Mouse (Mus musculus) urinary bladder, adult 18-20 months (tissue): ENCODE data around the gene Mthfsd.
"Not testable (repeated sequence)": the region's sequence is repeated elsewhere in the genome, so short reads cannot be mapped to it uniquely, and the experiment has no call there.

Source experiments
- DNase-seq, 2 experiments: peaks; one replicate each; pipeline ENCODE4 v3.0.0; 2022; ENCODE audit warnings: low spot score in 2 of 2, mixed read lengths in 2 of 2

Mthfsd gene

DNA sequence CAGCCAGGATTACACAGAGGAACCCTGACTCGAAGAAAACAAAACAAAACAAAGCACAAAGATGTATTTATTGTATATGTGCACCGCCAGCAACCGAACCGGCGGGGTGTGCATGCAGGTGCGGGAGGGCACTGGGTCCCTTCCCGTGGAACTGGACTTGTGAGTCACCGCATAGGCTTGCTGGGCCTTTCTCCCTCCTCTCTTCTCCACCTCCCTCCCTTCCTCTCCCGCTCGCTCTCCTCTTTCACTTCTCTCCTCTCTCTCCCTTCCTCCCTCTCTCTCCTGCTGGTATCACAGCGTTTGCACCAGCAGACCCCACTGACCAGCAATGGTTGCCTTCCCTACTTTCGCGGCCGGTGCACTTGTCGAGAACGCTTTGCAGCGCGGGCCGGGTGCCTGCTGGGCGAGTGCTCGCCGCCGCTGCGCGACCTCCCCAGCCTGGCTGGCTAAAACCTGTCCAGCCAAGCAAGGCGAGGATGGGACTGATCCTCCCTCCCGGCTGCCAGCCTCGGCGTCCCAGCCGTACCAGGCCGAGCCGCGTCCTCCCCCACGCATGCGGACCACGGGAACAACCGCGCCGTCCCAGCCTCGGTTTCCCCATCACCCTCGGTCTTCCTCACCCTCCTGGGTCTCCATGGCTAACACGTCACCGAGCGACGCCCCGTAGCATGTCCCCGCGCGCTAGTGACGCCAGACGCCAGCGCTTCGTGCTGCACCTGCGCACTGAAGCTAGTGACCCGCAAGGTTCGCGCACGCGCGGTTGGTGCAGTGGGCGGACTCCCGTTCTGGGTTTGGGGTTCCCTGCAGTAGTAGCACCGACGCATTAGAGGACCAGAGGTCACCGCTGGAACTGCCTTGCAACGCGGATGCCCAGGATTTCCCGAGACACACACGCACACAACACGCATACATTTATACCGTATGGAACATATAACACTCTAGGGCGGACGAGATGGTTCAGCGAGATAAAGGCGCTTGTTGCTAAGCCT is at the start of gene Mthfsd:
Gene Mthfsd (minus strand): TSS at position 725 of the 989 bp plus-strand sequence.
- DNase-seq: peak; percentile 97 to 99

DNA sequence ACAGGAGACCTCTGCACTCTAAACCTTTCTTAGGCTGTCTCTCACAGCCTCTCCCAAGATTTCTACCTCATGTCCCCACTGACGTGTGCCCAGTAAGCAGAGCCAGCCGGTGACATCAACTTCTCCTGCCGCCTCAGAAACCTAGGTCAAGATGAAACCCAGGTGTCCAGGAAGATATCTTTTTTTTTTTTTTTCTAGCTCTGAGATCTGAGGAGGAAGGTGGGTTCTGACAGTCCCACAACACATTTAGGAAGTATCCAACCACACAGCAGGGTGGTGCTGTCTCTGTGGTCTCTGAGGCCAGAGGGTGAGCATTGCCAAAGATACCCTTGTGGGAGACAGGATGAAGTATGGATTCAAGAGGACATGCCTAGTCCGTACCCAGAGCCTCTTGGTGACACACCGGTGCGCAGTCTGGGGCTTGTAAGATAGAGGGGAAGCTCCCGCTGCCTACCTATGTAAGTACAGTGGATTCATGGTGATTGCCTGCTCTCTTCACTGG is 48.8 kb upstream of the Mthfsd start:
- no peak for DNase-seq

DNA sequence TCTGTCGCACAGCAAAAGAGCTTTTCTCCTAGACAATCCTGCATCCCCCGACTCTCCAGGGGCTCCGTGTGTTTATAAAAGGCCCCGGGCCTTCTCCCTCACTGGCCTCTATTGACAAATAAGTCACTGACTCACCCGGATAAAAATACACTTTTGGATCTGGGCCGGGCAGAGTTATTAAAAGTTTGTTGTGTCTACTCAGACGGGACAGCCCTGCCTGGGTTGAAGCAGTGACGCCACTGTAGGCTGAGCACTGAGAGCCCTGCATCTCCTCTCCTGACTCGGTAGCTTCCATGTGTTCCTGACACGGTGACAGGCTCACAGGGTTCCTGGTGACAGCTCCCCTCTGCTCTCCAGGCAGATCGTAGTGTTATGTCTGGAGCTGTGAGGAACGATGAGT is 44.2 kb upstream of the Mthfsd start:
- no peak for DNase-seq

DNA sequence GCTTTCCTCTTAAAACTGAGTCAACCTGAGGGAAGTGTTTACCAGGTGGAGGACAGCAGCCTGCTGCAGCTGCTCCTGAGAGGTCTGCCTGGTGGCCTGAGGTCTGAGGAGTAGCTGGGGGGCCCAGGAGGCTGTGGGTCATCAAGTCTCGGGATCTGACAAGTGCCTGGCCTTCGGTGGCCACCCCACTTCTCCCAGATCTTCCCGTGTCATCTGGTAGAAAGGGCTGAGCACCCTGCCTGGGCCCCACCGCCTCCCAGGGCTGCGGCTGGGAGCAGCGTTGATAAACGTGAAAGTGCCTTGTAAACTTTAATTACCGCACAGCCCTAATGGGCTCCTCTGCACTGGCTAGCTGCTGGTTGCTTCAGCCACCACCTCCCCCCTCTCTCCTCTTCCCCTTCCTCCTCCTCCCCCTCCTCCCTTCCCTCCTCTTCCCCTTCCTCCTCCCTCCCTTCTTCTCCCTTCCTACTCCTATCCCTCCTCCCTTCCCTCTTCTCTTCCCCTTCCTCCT is 40.4 kb upstream of the Mthfsd start:
- no peak for DNase-seq

DNA sequence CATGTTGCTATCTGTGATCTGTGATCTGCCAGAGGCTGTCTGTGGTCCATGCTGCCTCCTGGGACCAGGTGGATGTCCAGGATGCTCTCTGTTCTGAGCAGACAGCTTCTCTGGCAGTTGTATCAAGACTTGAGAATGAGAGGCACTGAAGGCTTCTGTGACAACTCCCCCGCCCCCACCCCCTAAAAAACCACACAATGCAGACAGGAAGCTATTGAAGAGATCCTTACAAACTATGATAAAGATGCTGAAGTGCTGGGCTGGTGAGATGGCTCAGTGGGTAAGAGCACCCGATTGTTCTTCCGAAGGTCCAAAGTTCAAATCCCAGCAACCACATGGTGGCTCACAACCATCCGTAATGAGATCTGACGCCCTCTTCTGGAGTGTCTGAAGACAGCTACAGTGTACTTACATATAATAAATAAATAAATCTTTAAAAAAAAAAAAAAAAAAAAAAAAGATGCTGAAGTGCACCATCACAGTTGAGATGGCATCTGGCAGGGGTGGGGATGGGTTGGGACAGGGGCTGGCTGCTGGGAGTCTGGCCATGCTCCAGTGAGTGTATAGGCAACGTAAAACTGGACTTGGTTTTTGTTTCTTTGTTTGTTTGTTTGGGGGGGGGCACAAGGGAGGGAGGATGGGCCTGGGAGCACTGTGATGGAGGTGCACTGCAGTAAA is 37.4 kb upstream of the Mthfsd start:
- not testable (repeated sequence) for DNase-seq

DNA sequence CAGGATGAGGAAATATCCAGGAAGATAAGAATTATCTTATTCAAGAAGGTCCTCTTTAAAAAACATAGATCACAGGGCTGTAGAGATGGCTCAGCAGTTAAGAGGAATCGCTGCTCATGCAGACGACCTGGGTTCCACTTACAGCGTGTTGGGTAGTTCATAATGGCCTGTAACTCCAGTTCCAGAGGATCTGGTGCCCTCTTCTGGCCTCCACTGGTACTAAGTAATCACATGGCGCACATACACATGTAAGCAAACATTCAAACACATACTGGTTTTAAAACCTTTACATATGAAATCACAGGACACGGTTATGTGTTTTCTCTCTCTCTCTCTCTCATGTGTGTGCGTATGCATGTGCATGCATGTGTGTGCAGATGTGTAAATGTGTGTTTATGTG is 28.7 kb upstream of the Mthfsd start:
- no peak for DNase-seq

DNA sequence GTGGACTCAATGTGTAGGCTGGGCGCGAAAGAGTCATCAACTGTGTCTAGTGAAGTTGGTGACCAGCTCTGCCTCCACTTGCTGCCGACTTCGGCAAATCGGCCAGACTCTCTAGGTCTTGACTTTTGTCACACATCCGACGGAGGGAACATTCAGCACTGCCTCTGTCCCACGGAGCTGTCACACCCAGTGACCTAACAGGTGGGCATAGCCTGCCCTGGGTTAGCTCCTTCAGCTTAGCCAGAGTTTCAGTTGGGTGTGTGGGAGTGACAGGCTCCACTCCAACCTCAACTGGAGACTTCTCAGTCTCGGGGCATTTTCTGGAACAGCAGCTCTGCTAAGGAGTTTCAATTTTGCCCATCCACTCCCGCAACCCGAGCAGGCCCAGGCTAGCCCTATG is 26.3 kb upstream of the Mthfsd start:
- DNase-seq: no peak

DNA sequence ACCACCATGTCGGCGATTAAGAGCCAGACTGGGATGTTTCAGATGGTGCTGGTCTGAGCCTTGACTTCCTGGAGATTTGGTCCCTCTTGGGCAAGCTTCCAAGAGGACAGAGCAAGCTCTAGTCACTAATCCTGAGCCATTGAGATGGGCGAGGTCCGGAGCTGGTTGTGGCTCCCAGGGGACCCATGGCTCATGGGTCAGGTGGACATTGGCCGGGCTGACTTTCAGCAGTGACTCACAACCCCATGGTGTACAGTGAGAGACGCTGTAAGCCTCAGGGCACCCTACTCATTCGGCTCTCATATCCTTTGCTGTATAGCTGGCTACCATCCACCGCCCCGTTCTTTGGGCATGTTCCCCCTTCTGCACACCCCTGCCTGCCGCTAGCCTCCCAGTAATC is 25.9 kb upstream of the Mthfsd start:
- DNase-seq: no peak

DNA sequence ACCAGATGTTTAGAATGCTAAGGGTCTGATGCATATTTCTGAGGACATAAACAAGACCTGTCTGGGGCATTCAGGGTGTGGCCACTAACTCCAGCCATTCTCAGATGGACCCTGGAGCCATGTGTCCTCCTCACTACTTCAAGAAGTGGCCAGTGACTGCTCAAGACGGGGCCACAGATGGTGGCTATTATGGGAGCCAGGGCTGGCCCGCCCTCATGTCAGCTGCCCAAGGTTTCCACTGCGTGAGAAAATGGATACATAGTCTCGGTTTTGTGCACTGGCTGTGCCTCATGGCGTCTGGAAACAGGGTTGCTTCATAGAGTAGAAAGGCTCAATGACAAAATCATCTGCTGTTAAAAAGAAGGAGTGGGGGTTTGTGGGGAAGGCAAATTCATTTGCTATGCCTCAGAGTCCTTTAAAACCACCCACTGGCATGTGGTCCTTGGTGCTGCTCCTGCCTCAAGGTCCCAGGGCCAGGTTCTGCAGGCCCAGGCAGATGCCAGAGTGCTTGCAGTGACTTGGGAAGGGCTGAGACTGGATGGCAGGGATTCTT is 24.8 kb upstream of the Mthfsd start:
- no peak for DNase-seq

DNA sequence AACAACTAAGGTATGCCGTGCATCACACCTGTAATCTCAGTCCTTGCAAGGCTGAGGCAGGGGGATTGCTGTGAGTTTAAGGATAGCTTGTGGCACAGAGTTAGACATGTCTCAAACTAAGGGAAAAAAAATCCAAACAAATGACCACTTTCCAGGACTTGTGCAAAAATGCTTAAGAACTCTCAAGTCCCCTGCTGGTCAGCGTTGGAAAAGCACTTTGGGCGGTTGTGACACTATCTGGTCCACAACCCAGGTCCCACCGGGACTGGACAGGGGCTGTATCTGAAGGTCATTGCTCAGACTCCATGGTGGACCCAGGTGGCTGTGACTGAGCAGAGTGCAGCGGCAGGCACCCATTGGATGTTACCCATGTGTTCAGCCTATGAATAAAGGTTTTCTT is 22.3 kb upstream of the Mthfsd start:
- DNase-seq: no peak

DNA sequence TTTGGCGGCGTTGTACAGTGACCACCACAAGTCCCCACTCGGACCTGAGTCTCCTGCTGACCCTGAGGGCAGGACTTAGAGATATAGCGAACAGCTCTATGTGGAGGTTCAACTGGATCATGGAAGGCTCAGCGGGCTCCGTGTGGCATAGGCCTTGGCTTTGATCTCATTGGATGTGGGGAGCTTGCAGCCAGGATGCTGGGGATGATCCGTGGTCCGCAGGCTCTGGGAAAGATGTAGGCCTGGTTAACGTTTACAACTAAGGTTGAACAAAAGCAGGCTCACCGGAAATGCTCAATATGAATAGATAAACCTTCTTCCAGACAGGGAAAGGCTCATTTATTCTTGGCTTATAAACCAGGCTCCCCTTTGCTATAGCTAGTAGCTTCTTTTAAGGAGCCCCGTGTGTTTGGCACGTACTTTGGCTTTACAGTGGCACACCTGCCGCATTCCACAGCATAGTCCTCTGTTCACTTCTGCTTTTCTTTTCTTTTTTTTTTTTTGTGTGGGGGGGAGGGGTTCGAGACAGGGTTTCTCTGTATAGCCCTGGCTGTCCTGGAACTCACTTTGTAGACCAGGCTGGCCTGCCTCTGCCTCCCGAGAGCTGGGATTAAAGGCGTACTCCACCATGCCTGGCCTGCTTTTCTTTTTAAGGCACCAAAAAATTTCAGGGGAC is 21.2 kb upstream of the Mthfsd start:
- DNase-seq: no peak

DNA sequence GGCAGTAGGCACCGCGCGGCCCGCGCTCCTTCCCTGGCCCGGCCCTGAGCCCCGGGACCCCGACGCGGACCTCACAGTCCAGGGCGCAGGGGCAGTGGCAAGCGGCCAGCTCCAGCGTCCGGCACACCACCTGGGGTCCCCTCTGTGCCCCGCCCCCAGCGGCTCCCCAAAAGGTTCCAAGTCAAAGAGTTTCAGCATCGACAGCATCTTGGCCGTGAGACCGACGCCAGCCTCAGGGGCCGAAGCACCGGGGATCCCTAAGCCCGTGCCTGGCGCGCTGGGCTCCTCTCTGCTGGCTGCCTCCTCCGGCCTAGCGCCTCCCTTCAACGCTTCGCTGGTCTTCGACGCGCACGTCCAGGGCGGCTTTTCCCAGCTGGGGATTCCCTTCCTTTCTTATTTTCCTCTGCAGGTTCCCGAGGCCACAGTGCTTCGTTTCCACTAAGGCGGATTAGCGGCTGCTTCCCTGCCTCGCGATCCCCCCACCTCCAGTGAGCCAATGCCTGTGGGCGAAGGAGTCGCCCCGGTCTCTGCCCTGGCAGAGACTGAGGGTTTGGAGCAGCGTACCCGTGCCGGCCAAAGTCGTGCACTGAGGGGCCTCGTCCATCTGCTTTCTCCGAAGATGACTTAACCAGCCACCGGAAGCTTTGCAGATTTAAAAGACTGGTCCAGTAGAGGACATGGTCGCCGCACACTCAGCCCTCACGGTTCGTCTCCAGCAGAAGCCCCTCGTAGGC is 20.5 kb upstream of the Mthfsd start:
- no peak for DNase-seq

DNA sequence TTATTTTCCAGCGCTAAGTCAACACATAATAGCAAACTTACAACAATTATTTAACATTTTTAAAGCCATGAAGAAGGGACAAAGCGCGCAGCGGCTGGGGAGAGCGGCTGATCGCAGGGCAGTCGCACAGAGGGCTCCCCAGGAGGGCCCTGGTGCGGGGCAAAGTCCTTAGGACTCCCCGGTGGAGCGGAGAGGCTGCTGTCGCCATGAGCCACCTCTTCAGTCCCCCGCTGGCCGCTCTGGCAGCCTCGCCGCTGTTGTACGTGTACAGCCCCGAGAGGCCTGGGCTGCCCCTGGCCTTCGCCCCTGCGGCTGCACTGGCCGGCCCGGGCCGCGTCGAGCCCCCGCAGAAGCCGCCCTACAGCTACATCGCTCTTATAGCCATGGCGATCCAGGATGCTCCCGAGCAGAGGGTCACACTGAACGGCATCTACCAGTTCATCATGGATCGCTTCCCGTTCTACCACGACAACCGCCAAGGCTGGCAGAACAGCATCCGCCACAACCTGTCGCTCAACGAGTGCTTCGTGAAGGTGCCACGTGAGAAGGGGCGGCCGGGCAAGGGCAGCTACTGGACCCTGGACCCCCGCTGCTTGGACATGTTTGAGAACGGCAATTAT is 19.7 kb upstream of the Mthfsd start, which contains the start of gene Foxl1:
Gene Foxl1 (plus strand): TSS at position 185 of the 620 bp plus-strand sequence.
- no peak for DNase-seq

DNA sequence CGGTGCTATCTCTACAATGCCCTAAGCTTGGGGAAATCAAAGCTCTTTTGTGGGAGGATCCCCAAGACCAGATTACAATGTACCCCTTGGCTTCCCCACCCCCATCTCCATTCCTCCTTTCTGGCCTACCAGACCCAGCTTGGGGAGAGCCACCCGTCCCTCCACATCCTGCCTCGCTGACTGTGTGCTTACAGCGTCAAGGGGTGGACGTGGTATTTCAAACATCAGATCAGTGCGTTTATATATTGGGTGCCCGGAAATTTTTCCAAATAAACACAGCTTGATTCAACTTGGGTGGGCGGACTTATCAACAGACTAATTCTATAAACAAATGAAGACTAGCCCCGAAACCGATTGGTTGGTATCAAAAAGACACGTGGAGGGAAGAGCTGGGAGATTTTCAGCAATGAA is 19.1 kb upstream of the Mthfsd start:
- no peak for DNase-seq

DNA sequence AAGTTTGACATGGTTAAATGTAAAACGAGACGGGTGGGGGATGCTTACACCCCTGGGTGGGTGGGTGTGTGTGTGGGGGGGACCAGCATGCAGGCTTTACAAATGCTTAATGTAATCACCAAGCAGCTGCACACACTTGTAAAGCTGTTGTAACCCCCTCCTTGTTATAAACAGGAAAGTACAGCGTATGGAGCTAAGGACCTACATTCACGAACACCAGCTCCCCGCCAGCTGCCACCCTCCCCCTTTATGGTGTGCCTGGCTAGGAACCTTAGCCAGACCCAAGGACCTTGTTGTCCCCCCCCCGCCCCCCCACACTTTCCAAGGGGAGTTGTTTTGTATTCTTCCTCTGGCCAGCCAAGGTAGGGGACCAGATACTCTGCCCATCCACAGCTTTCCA is 18.5 kb upstream of the Mthfsd start:
- no peak for DNase-seq

DNA sequence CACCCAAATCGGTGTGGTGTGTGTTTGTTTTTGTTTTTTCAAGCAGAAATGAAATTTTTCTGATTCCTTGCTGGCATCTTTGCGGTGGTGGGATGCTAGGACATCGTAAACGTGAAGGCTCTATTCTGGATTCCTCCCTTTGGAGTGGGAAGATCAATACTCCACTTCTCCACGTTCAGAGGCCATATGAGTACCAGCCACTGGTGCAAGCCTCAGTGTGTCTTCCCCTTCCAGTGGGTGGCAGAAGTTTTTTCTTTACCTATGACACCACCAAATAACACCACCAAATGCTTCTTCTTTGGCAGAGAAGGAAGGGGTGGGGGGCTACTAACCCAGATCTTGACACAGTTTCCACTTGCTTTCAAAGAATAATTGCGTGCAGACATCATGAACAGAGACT is 18.0 kb upstream of the Mthfsd start:
- no peak for DNase-seq

DNA sequence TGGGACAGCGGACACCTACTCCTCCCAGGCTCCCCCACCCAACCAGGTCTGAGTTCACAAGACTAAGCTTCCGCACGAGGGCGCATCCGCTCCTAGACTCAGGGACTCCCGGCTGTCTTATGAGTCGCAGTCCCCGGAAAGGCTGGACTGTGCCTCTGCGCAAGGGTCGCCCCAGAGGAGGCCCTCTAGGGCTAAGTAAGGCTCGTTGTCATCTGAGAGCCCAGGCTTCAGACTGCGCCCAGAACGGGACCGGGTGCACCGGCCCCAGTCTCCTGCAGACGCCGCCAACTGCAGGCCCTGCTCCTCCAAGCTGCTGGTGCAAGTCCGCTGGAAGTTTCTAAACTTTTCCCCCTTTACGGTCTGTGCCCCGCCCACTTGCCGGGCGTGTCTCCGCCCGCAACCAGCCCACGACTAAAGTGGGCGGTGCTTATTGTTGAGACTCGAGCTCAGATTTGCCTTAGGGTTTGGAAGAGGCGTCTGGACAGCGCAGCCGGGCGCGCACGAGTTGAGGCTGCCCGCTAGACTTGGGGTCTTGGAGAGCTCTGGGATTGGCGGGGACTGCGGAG is 17.2 kb upstream of the Mthfsd start:
- peak; percentile 70 for DNase-seq

DNA sequence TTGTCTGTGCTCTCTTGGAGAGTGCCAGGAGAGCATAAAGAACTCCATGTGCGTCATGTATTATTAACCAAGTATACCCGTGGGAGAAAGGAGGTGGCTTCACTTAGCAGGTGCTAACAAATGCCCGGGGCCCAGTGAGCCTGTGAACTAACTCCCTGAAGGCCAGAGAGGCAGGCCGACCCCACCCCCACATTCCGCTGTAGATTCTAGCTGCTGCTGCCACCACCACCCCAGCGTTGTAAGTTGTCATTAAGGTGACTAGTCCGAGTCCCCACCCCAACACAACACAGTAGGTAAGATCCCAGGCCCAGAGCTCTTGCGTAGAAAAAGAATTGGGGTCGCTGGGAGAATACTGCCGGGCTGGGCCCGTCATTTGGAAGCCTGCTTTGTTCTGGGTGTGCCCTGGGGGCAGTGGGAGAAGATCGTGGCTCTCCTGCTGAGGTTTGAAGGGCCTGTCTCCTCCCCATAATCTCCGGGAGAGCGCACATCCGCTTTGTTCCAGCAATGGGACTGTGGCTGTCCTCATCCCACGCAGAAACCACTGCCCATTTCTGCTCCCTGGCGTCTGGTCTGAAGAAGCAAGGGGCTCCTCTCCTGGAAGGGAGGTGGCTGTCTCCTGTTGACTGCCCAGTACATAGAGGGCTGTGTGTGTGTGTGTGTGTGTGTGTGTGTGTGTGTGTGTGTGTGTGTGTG is 16.5 kb upstream of the Mthfsd start:
- DNase-seq: no peak

DNA sequence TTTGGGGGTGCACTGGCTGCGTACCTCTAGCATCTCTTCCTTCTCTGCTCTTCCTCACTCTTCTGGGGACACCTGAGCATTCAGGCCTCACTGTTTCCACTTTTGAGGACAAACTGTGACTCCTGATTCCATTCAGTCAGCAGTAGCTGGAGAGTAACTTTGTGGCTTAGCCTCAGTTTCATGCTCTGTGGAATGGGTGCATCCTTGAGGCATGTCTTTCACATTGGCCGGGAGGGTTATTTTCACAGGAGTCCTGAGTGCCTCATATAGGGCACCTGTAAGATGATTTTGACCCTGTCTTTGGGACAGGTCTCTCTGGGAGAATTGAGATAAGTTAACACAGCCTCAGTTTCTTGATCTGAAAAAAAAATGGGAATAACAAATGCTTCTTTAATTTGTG is 14.9 kb upstream of the Mthfsd start:
- no peak for DNase-seq

DNA sequence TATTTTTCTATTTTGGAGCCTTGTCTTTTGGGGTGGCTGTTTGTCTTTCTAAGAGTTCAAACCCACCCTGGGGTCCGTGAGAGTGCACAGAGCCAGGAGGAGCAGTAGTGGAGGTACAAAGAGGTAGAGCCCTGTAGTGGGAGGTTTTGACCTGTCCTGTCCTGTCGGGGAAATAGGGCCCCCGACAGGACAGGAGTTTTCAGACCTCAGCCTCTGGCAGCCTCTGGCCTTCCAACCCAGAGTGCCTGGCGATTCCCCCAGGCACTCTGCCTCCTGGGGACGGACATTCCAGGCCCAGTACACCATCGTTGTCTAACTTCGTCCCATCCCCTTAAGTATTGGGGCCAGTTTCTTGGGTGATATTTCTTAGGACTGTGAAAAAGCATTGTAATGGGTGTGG is 14.2 kb upstream of the Mthfsd start:
- DNase-seq: no peak
